Mouse (Mus musculus) liver, embryonic 11.5 days (tissue): ENCODE data around the gene Grhpr. TPM values are rescaled to one million over a fixed set of nuclear protein-coding genes. Genes with fewer than 3 reads are reported as not detected.

Experiments
- ATAC-seq: fragments of 200-750 bp; cut with Nextera tagmentation; replicated peaks from 2 replicates; pipeline ENCODE4 v1.8.0; 2017; ENCODE audit warnings: moderate number of reproducible peaks, mild to moderate bottlenecking, moderate TSS enrichment, moderate library complexity; ENCODE audit not compliant: low FRiP score
- DNase-seq: peaks from one replicate; pipeline ENCODE4 v3.0.0-alpha.2; 2017; ENCODE audit warnings: low spot score
- H3K27ac ChIP-seq: fragments of 300-500 bp; sonication (generic); 2 replicates; pipeline ENCODE4 v1.5.1; 2014; ENCODE audit warnings: mild to moderate bottlenecking, low read depth, low read length, control low read depth
- H3K27me3 ChIP-seq: fragments of 300-500 bp; sonication (generic); replicated peaks from 2 replicates; pipeline ENCODE4 v1.6.1; 2014; ENCODE audit warnings: low read length, mixed read lengths; ENCODE audit not compliant: control insufficient read depth, insufficient read depth
- H3K36me3 ChIP-seq: fragments of 300-500 bp; sonication (generic); 2 replicates; pipeline ENCODE4 v1.6.1; 2014; ENCODE audit warnings: mild to moderate bottlenecking, low read length, moderate library complexity, mixed read lengths; ENCODE audit not compliant: control insufficient read depth, insufficient read depth
- H3K4me1 ChIP-seq: fragments of 300-500 bp; sonication (generic); replicated peaks from 2 replicates; pipeline ENCODE4 v1.6.1; 2014; ENCODE audit warnings: low read length, mixed read lengths; ENCODE audit not compliant: control insufficient read depth, insufficient read depth
- H3K4me2 ChIP-seq: fragments of 300-500 bp; sonication (generic); 2 replicates; pipeline ENCODE4 v1.6.1; 2014; ENCODE audit warnings: mild to moderate bottlenecking, control low read depth, moderate library complexity
- H3K4me3 ChIP-seq: fragments of 300-500 bp; sonication (generic); 2 replicates; pipeline ENCODE4 v1.5.1; 2014; ENCODE audit warnings: low read depth, low read length, control low read depth
- H3K9ac ChIP-seq: fragments of 300-500 bp; sonication (generic); 2 replicates; pipeline ENCODE4 v1.6.1; 2014; ENCODE audit warnings: low read depth, low read length, control low read depth
- H3K9me3 ChIP-seq: fragments of 300-500 bp; sonication (generic); 2 replicates; pipeline ENCODE4 v1.6.1; 2016; ENCODE audit warnings: low read length, inconsistent platforms, mixed read lengths; ENCODE audit not compliant: control insufficient read depth
- WGBS: fragments of 180-500 bp; shearing (Covaris S2); extraction: QIAGEN DNeasy Blood & Tissue Kit; methylation state at CpG from one replicate; pipeline ENCODE4 v1.1.7; 2014; 5-methylcytosine and 5-hydroxymethylcytosine counted together
- polyA plus RNA-seq: library from polyadenylated mRNA; unstranded; fragments of >200 nt; fragmentation: Nextera tagmentation; extraction: Ambion mirVana; gene quantifications from 2 replicates; pipeline ENCODE4 v1.2.1, GENCODE M21; 2014

Grhpr gene
- 128 and 139 TPM in 2 replicates for polyA plus RNA-seq

DNA sequence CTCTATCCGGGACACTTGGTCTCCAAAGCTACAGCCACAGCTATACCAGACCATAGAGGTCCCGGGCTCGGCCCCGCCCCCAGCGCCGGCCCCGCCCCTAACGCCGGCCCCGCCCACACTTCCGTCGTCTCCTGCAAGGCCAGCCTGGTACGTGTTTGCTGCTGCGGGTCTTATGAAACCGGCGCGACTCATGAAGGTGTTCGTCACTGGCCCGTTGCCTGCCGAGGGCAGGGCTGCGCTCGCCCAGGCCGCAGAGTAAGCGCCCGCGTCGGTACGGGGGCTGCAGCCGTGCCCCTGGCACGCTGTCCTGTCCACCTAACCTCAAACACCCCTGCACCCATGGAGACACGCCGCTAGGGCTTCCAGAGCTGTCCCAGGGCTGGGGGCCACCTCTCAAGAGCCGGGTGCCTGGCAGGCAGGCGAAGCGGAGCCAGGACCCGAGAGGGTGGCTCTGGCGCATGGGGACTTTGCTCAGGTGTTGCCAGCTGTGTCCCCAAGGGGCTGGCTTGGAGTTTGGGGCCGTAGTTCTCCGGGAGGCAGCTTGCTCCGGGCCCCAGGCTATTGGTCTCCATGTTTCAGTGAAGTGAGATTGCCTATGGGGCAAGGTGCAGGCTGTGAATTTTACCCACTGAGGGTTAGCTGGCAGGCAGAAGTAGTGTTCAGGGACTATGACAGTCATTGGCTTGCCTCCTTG lies at the start of gene Grhpr:
Grhpr (plus strand) TSS at position 116 of the 694 bp plus-strand sequence.
- peak within 1 kb of the TSS; percentile 91 for H3K27ac ChIP-seq
- peaks cover 5% of the 10 kb centered on the region; the same call in 1 of the 2 replicates for H3K36me3 ChIP-seq
- under 1% methylated on average over 40 of the region's 40 CpGs for WGBS
- H3K4me2 ChIP-seq, result peak within 1 kb of the TSS; percentile 88
- peaks cover 26% of the 10 kb centered on the region for H3K4me1 ChIP-seq
- peak; percentile 95 for ATAC-seq
- no peaks in the 10 kb centered on the region for H3K9me3 ChIP-seq
- peak within 1 kb of the TSS; percentile 96 for H3K9ac ChIP-seq
- peak within 1 kb of the TSS; percentile 90 for H3K4me3 ChIP-seq
- peak; percentile 98 for DNase-seq
- H3K27me3 ChIP-seq, result no peaks in the 10 kb centered on the region

DNA sequence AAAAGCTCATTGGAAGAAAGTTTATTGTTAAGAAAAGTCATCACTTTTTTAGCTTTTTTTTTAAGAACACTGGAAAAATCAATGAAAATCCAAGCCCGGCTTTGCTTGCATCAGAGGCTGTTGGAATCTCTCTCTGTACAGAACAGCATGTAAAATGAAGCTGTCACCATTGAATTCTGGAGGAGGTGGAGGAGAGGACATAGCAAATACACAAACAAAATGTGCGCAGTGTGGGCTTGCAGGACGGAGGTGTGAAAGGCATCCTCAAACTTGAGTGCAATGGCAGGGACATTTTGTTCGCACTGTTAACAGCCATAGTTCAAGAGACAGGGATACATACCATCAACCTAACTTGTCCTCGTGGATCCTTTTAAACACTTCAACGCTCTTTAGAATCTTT lies 49.5 kb upstream of the Grhpr start:
- no peak for DNase-seq
- H3K27ac ChIP-seq, result no peak overlapping the region
- no peak overlapping the region for H3K4me2 ChIP-seq
- H3K9me3 ChIP-seq, result no peaks in the 10 kb centered on the region
- no peak for ATAC-seq
- no peaks in the 10 kb centered on the region for H3K4me1 ChIP-seq
- H3K27me3 ChIP-seq, result no peaks in the 10 kb centered on the region
- no peak overlapping the region for H3K4me3 ChIP-seq
- no peak overlapping the region for H3K9ac ChIP-seq
- peaks cover 11% of the 10 kb centered on the region; the same call in 1 of the 2 replicates for H3K36me3 ChIP-seq
- WGBS, result 93% methylated on average over 6 of the region's 6 CpGs

DNA sequence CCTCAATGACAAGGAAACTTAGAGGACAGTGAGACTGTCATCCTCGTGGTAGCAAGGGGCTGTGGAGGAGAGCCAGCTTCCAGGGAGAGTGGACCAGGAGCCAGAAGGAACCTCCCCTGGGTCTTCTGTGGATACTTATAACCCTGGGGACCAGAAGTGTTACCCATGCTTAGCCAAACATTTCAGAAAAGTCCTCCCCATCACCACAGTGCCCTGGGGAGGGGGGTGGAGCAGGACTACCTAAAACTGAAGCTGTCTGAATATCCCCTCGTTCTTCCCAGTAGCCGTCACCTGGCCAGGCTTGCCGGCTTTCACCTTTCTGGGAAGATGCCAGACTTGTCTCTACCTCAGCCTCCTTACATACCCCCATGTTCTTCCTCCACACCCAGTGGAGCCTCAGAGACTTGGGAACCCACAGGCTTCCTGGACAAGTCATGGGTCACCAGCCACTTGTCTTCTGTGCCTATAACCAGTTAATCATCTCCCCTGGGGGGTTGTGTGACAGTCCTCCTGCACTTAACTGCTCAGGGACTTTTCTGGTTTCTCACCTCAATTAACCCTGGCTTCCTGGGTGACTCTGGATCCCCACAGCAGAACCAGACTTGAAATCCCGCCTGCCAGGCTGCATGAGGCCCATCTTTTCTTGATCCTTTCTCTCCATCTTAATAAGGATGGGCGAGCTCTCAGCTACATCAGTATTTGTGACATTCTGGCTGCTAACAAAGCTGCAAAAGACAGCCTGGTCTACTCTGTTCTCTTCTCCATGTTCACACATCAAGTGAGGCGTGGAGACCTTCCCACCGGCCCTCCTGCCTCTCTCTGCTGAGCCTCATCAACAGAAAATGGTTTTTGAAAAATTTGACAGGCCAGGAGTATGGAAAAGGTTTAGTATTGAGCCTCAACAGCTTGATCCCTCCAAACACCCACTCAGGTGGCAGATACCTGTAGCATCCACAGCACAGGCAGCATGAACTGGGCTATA lies 42.5 kb upstream of the Grhpr start:
- Histone ChIP-seq H3K4me1 (no peaks in the 10 kb centered on the region), H3K9me3 (no peaks in the 10 kb centered on the region), H3K4me3 (no peak overlapping the region), H3K36me3 (no peaks in the 10 kb centered on the region), H3K27me3 (no peaks in the 10 kb centered on the region), H3K9ac (no peak overlapping the region), H3K4me2 (no peak overlapping the region), H3K27ac (no peak overlapping the region)
- WGBS, result 72% methylated on average over 8 of the region's 8 CpGs
- DNase-seq, result no peak
- no peak for ATAC-seq

DNA sequence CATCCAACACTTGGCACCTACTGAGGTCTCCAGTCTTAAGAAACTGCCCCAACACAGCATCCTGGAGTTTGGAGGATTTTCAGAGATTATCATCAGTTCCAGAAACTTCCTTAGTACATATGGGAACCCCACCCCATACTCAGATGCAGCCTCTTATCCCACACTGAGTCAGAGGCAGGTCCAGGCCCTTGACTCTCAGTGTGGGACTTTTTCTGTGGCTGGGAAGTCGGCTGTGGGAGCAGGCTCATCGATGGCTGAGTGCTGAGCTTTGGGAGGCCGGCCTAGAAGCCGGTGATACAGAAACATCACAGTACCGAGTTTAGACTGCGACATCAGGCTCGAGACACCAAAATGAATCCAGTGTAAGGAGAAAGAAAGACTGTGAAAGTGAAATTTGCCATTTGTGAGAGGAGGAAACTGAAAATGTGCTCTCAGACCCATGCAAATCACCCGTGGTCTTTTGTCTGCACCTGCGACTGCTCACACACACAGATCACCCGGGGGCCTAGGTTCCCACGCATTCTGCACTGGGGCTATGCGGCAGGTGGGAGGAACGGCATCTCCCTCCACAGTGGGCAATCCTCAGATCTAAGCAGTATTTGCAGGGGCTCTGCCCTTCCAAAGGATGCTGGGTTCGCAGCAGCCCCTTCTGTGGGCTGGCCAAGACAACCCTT lies 41.5 kb upstream of the Grhpr start:
- Histone ChIP-seq H3K4me1 (no peaks in the 10 kb centered on the region), H3K27me3 (no peaks in the 10 kb centered on the region), H3K9ac (no peak overlapping the region), H3K27ac (no peak overlapping the region), H3K36me3 (no peaks in the 10 kb centered on the region), H3K4me2 (no peak overlapping the region), H3K9me3 (no peaks in the 10 kb centered on the region), H3K4me3 (no peak overlapping the region)
- no peak for DNase-seq
- 86% methylated on average over 14 of the region's 14 CpGs for WGBS
- no peak for ATAC-seq

DNA sequence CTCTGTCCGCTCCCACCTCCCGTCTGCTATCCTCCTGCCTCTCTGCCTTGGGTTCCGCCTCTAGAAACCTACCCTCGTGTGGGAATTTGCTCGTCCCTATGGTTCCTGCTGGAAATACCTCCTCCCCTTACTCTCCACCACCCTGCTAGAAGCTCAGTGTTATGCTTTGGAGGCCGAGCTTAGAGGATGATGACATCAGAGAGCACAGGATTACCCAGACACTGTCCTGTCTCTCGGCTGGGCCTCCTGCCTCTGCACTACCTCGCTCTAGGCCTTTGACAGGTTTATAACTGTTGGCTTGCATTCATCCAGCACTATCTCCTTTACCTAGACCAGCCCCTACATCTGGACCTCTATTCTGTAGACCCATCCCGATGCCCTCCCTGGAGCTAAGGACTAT lies 40.9 kb upstream of the Grhpr start:
- no peak for ATAC-seq

DNA sequence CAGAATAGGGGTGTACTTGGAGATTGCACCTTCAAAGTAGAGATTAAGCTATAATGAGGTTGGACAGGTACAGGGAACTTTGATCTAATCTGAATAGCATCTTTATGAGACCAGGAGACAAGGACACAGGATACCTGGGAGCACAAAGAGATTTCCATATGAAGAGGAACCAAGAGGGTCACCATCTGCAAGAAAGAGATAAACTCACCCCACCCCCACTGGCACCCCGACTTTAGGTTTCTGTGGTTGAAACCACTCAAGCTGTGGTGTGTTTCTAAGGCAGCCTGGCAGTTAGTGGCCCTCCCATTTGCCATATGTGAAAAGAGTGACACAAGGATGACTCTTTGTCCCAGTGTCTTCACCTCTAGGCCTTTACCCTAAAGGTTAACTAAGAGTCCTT lies 39.0 kb upstream of the Grhpr start:
- H3K9me3 ChIP-seq, result no peaks in the 10 kb centered on the region
- ATAC-seq (no peak), DNase-seq (no peak)
- no peak overlapping the region for H3K9ac ChIP-seq
- no peak overlapping the region for H3K4me3 ChIP-seq
- H3K4me1 ChIP-seq, result no peaks in the 10 kb centered on the region
- H3K27me3 ChIP-seq, result no peaks in the 10 kb centered on the region
- WGBS, result 35% methylated on average over 1 of the region's 1 CpGs
- H3K27ac ChIP-seq, result no peak overlapping the region
- H3K4me2 ChIP-seq, result no peak overlapping the region
- H3K36me3 ChIP-seq, result no peaks in the 10 kb centered on the region

More for the DNA sequence above, 40.9 kb upstream of the Grhpr start:
- Histone ChIP-seq H3K27ac (no peak overlapping the region), H3K9me3 (no peaks in the 10 kb centered on the region), H3K27me3 (no peaks in the 10 kb centered on the region), H3K36me3 (no peaks in the 10 kb centered on the region), H3K9ac (no peak overlapping the region), H3K4me3 (no peak overlapping the region), H3K4me1 (no peaks in the 10 kb centered on the region), H3K4me2 (no peak overlapping the region)
- DNase-seq, result no peak
- 76% methylated on average over 9 of the region's 9 CpGs for WGBS

DNA sequence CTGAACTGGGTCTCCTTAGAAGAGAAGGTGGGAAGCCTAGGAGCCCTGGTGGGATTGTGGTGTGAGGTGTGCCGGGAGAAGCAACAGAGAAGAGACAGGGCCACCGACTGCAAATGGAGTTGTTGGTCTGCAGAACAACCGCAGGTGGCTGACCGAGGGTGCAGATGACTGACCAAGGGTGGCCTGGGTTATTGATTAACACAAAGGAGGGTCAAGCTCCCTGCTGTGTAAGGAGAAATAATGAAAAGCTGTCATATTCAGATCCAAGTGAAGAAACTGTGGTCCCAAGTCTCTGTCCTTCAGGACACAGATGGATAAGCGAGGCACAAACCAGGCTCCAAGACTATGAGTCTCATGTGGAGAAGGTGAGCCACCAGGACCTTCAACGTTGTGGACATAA lies 37.7 kb upstream of the Grhpr start:
- DNase-seq, result no peak
- H3K4me2 ChIP-seq, result no peak overlapping the region
- no peak overlapping the region for H3K9ac ChIP-seq
- H3K27ac ChIP-seq, result no peak overlapping the region
- no peaks in the 10 kb centered on the region for H3K27me3 ChIP-seq
- H3K9me3 ChIP-seq, result no peaks in the 10 kb centered on the region
- 71% methylated on average over 6 of the region's 6 CpGs for WGBS
- H3K36me3 ChIP-seq, result no peaks in the 10 kb centered on the region
- no peak for ATAC-seq
- no peaks in the 10 kb centered on the region for H3K4me1 ChIP-seq
- no peak overlapping the region for H3K4me3 ChIP-seq

DNA sequence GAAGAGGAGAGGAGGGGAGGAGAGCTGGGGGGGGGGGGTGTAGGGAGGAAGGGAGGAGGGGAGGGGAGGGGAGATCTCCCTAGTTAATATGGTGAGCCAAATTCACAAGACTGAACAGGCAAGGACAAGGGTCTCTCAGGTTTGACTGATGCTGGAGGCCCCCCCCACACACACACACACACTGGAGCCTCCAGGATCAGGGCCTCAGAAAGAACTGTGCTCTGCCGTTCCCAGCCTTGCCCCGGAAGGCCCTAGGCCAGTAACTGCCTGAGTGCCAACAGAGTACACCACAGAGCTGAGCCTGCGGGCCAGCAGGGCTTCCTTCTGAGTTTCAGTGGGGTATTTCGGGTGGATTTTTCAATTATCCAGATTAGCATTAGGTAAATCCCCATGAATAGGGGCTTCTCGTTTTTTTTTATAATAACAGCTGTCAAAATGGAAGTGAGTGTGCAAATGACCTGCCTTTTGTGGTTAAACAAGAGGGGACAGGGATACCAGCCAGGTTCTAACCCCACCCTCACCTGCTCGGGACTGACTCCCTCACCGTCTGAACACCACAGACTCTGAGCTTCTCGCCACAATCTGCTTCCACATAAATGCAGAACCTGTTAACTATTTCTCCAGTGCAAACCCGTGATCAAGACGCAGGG lies 36.6 kb upstream of the Grhpr start:
- no peak for ATAC-seq

More for the DNA sequence above, 36.6 kb upstream of the Grhpr start:
- WGBS, result 79% methylated on average over 10 of the region's 10 CpGs
- Histone ChIP-seq H3K4me3 (no peak overlapping the region), H3K4me2 (no peak overlapping the region), H3K36me3 (no peaks in the 10 kb centered on the region), H3K4me1 (no peaks in the 10 kb centered on the region), H3K9ac (no peak overlapping the region), H3K27ac (no peak overlapping the region), H3K27me3 (no peaks in the 10 kb centered on the region), H3K9me3 (no peaks in the 10 kb centered on the region)
- DNase-seq, result no peak
